Comparison of ENCODE assay signal across 23 mouse cellular contexts in the genomic region with DNA sequence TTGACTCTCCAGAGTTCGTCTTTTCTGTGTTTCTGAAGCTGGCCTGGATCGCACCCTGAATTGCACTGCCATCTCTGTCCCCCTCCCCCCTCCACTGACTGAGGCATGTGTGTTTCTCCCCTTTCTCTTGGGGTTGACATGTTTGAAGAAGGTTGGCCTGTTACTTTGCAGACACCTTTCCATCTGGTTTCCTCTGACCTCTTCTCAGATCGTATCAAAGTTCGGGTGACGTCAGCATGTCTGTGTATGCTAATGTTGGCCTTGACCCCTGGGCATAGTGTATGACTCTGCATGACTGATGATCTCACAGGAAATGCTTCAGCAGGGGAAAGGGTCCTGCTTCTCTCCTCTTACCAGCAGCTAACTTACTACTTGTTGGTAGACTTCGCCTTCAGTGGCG. TPM values are rescaled to one million over a fixed set of nuclear protein-coding genes. Genes with fewer than 3 reads are reported as not detected.
A peak's percentile ranks its signal among the peaks of the same experiment; 100 is the strongest.
DNase-seq lines count a peak whose midpoint lies in the region; ATAC-seq lines count a peak whose summit lies in the region.
"Had no signal": no experiment of that assay in that cellular context is flagged by ENCODE, and none has a peak within 500 bp of the region (broad histone marks: within the 10 kb centered on the region; RNA-seq: fewer than 3 reads in every experiment).

No protein-coding gene starts in this region.

- no peak for ATAC-seq in intestine, embryonic 15.5 days
- ATAC-seq: intestine, postnatal 0 days; lung, postnatal 0 days; midbrain, embryonic 15.5 days had no signal

- H3K36me3 ChIP-seq in intestine, embryonic 15.5 days: no peaks in the 10 kb centered on the region
- H3K36me3 ChIP-seq: embryonic facial prominence, embryonic 15.5 days; forebrain, embryonic 10.5 days; hindbrain, embryonic 15.5 days; limb, embryonic 10.5 days; midbrain, embryonic 15.5 days had no signal

- H3K4me1 ChIP-seq in intestine, embryonic 15.5 days (replicated peaks): no peaks in the 10 kb centered on the region
- H3K4me1 ChIP-seq: embryonic facial prominence, embryonic 15.5 days; forebrain, embryonic 10.5 days; hindbrain, embryonic 15.5 days; limb, embryonic 10.5 days; midbrain, embryonic 15.5 days had no signal

- H3K27me3 ChIP-seq in intestine, embryonic 15.5 days (replicated peaks): no peaks in the 10 kb centered on the region
- H3K27me3 ChIP-seq: embryonic facial prominence, embryonic 15.5 days; hindbrain, embryonic 15.5 days; midbrain, embryonic 15.5 days had no signal

- peak; percentile 14 for DNase-seq in embryo, embryonic 11 days
- DNase-seq in embryo, embryonic 10 days (ENCODE audit: low spot score): no peak
- peak; percentile 65 for DNase-seq in CD4-positive helper T cell, adult 2 months (ENCODE audit: low read depth, low spot score)
- peak; percentile 86 for DNase-seq in induced T-regulatory cell, adult 2 months (ENCODE audit: low read depth)
- DNase-seq in natural killer cell, adult 2 months (ENCODE audit: low spot score in 2 of 2): peak; percentile 86 to 96
- DNase-seq in cerebellum, adult 9-11 months: no peak
- DNase-seq in frontal cortex, adult 2 months (ENCODE audit: extremely low spot score in 1 of 2, low spot score in 1 of 2): no peak
- DNase-seq: cerebellum, adult 2 months; gastrocnemius, postnatal 14 days; heart, adult 2 months; heart, postnatal 36 days; retina, postnatal 1 day; right cerebral cortex, postnatal 4 days; thymus, postnatal 25 days had no signal

- H3K9ac ChIP-seq in intestine, embryonic 15.5 days: no peak overlapping the region
- H3K9ac ChIP-seq: embryonic facial prominence, embryonic 15.5 days; hindbrain, embryonic 15.5 days; liver, embryonic 14.5 days; midbrain, embryonic 15.5 days had no signal

- WGBS in intestine, embryonic 15.5 days: 68% methylated on average over 7 of the region's 7 CpGs

- no peak overlapping the region for H3K4me3 ChIP-seq in intestine, embryonic 15.5 days (replicated peaks)
- H3K4me3 ChIP-seq: embryonic facial prominence, embryonic 15.5 days; forebrain, embryonic 10.5 days; heart, adult 2 months; hindbrain, embryonic 15.5 days; limb, embryonic 10.5 days; midbrain, embryonic 15.5 days had no signal

- H3K4me2 ChIP-seq in intestine, embryonic 15.5 days (replicated peaks): no peak overlapping the region
- H3K4me2 ChIP-seq: embryonic facial prominence, embryonic 15.5 days; hindbrain, embryonic 15.5 days; midbrain, embryonic 15.5 days had no signal

- H3K9me3 ChIP-seq in intestine, embryonic 15.5 days: no peaks in the 10 kb centered on the region
- H3K9me3 ChIP-seq: embryonic facial prominence, embryonic 15.5 days; forebrain, embryonic 10.5 days; hindbrain, embryonic 15.5 days; limb, embryonic 10.5 days; midbrain, embryonic 15.5 days had no signal

- H3K27ac ChIP-seq in intestine, embryonic 15.5 days: no peak overlapping the region
- H3K27ac ChIP-seq: embryonic facial prominence, embryonic 15.5 days; forebrain, embryonic 10.5 days; heart, adult 2 months; hindbrain, embryonic 15.5 days; limb, embryonic 10.5 days; liver, embryonic 14.5 days; midbrain, embryonic 15.5 days had no signal

RNA-seq across cellular contexts. Expression of gene Plac8, which starts 11.0 kb away (rescaled TPM):
- 349 and 408 TPM in 2 replicates for polyA plus RNA-seq in intestine, embryonic 15.5 days (2015; fragmentation: Nextera tagmentation; extraction: Ambion mirVana)
- polyA plus RNA-seq in frontal cortex, adult 2 months (2012; rRNA removed): 6.7 and 12.0 TPM in 2 replicates

Comparison
In these comparisons a context has a peak if more than half of its experiments do, and no peak if none do; other contexts are left out.
1. DNase-seq: peak in embryo, embryonic 11 days (single experiment), CD4-positive helper T cell, adult 2 months (single experiment), induced T-regulatory cell, adult 2 months (single experiment) and natural killer cell, adult 2 months (2 of 2); none in embryo, embryonic 10 days (single experiment), cerebellum, adult 9-11 months (single experiment) and frontal cortex, adult 2 months (0 of 2).
2. RNA of gene Plac8, which starts 11.0 kb away (polyA plus RNA-seq): 349 to 408 TPM in intestine, embryonic 15.5 days; 6.7 to 12.0 TPM in frontal cortex, adult 2 months; every median in the first group is over 10 times any median in the second.